Mouse (Mus musculus): ENCODE measurements at regions not wholly inside any gene's neighbourhood (a gene's known extent, or its start where the extent isn't known, plus 50 kb on each side); places are given as distances from the start of the nearest gene placed in this dataset.

- TF ChIP-seq CTCF (IDR thresholded peaks at IDR 0.05; ENCODE audit: low read depth) (no peak), EP300 (optimal IDR thresholded peaks at IDR 0.05) (no peak)
These were observed 66.5 kb downstream of the Kctd12 start for GRCm38 (mm10) chr14:102915918-102916317.

All from stomach, postnatal 0 days (tissue).